Mouse (Mus musculus): ENCODE measurements around the gene Fam214b.

DNA sequence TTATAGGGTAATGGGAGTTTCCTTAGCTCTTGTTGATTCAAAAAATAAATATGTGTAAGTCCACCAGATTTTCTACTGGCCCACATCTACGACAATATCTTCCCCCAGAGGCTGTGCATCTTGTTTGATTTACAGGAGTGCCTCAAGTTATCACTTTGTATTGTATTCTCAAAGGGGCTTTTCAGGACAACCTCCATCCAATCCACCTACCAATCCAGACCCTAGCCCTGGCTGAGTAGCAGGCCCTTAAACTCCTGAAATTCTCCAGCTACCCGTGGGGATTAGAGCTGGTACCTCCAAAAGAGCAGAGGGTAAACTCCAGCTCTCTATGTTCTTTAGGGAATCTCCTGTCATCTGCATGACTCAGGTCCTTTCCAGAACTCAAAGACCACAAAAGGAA lies 48.0 kb downstream of the Fam214b start:
- no peak for TF ChIP-seq CTCF (IDR thresholded peaks at IDR 0.05; ENCODE audit: control insufficient read depth, insufficient read depth, low read length)
- no peak for TF ChIP-seq POLR2A (IDR thresholded peaks at IDR 0.05; ENCODE audit: borderline replicate concordance, control insufficient read depth, low read depth, low read length)
